Mouse (Mus musculus) lung, embryonic 14.5 days (tissue): ENCODE measurements around the gene Glt1d1. TPM values are rescaled to one million over a fixed set of nuclear protein-coding genes. Genes with fewer than 3 reads are reported as not detected.

Experiments
- ATAC-seq: fragments of 200-750 bp; cut with Nextera tagmentation; 2 replicates; pipeline ENCODE4 v1.8.0; 2017; ENCODE audit warnings: mild to moderate bottlenecking, moderate TSS enrichment, moderate library complexity; ENCODE audit not compliant: insufficient read depth
- DNase-seq: peaks from one replicate; pipeline ENCODE4 v3.0.0-alpha.2; 2015
- H3K27ac ChIP-seq: fragments of 300-500 bp; sonication (generic); 2 replicates; pipeline ENCODE4 v1.5.1; 2014; ENCODE audit warnings: low read depth, mild to moderate bottlenecking, moderate library complexity
- H3K27me3 ChIP-seq: fragments of 300-500 bp; sonication (generic); 2 replicates; pipeline ENCODE4 v1.6.1; 2014; ENCODE audit warnings: low read length, control low read depth; ENCODE audit not compliant: insufficient read depth
- H3K36me3 ChIP-seq: fragments of 300-500 bp; sonication (generic); 2 replicates; pipeline ENCODE4 v1.6.1; 2014; ENCODE audit warnings: control low read depth; ENCODE audit not compliant: insufficient read depth
- H3K4me1 ChIP-seq: fragments of 300-500 bp; sonication (generic); 2 replicates; pipeline ENCODE4 v1.6.1; 2014; ENCODE audit warnings: antibody characterized with exemption, control low read depth; ENCODE audit not compliant: insufficient read depth
- H3K4me2 ChIP-seq: fragments of 300-500 bp; sonication (generic); 2 replicates; pipeline ENCODE4 v1.6.1; 2014; ENCODE audit warnings: mild to moderate bottlenecking
- H3K4me3 ChIP-seq: fragments of 300-500 bp; sonication (generic); 2 replicates; pipeline ENCODE4 v1.5.1; 2014; ENCODE audit warnings: low read depth, low read length
- H3K9ac ChIP-seq: fragments of 300-500 bp; sonication (generic); 2 replicates; pipeline ENCODE4 v1.6.1; 2014
- H3K9me3 ChIP-seq: fragments of 300-500 bp; sonication (generic); 2 replicates; pipeline ENCODE4 v1.6.1; 2016; ENCODE audit warnings: low read depth, low read length, control low read depth
- CTCF ChIP-seq: IDR thresholded peaks from 2 replicates; pipeline ENCODE4 v1.5.1; 2016; ENCODE audit warnings: antibody characterized with exemption, low read depth
- WGBS: fragments of 180-500 bp; shearing (Covaris S2); extraction: QIAGEN DNeasy Blood & Tissue Kit; methylation state at CpG from one replicate; pipeline ENCODE4 v1.1.7; 2014; 5-methylcytosine and 5-hydroxymethylcytosine counted together
- polyA plus RNA-seq: library from polyadenylated mRNA; unstranded; fragments of >200 nt; fragmentation: Nextera tagmentation; extraction: Ambion mirVana; gene quantifications from 2 replicates; pipeline ENCODE4 v1.2.1, GENCODE M21; 2014

Gene Glt1d1
- 0.18 and 0.64 TPM in 2 replicates for polyA plus RNA-seq

DNA sequence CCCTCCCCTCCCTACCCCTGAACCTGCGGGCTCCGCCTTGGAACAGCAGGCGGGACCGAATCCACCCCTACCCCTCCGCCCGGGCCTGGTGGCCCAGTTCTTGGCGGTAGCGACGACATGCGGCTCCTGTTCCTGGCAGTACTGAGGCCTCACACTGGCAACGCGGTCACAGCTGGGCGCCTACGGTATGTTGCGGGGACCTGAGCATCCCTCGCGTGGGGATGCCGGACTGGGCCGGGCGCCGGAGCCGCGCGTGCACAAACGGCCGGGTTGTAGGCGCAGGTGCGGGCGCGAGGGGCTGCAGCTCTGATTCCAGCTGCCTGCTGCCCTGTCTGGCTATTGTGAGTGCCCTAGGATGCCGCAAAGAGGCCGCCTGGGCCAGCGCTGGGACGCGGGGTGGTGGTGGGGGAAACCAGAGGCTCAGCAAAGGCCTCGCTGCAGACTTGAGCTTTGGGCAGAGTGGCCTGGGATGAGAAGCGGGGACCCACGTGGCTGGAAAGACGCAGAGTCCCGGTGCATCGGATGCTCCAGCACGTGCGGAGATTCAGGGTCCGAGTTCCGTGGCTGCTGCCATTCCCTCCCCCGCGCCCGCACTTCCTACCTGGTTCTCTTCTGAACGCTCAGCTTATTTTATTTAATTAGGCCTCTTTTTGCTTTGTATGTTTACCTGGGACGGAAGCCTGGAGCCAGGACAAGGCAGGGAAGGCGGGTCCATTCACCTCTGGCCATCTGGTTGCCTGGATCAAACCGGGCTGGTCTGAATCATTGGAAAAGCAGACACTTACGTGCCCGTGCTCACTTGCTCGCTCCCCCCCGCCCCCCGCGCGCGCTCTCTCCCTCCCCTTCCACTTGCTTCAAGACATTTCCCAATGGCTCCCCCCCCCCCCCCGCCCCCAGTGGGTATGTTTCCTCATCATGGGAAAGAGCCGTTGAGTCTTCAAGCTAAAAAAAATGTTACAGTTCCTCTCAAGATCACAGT, at the start of gene Glt1d1, which contains the start of gene Slc15a4:
Gene Glt1d1 (plus strand): TSS at position 96 of the 979 bp plus-strand sequence.
Gene Slc15a4 (minus strand): TSS at position 731 of the 979 bp plus-strand sequence.
- no peaks in the 10 kb centered on the region for H3K4me1 ChIP-seq
- H3K9me3 ChIP-seq = no peaks in the 10 kb centered on the region
- peak within 1 kb of the TSS; percentile 41; the same call in 1 of the 2 replicates for H3K9ac ChIP-seq
- no peaks in the 10 kb centered on the region for H3K36me3 ChIP-seq
- DNase-seq = no peak
- no peak for TF ChIP-seq CTCF
- peaks cover 26% of the 10 kb centered on the region for H3K27me3 ChIP-seq
- peak within 1 kb of the TSS; percentile 40 for H3K4me3 ChIP-seq
- 1% methylated on average over 62 of the region's 62 CpGs for WGBS
- ATAC-seq = peak; percentile 69
- H3K27ac ChIP-seq = no peak within 1 kb of the TSS
- peak within 1 kb of the TSS; percentile 74 for H3K4me2 ChIP-seq

DNA sequence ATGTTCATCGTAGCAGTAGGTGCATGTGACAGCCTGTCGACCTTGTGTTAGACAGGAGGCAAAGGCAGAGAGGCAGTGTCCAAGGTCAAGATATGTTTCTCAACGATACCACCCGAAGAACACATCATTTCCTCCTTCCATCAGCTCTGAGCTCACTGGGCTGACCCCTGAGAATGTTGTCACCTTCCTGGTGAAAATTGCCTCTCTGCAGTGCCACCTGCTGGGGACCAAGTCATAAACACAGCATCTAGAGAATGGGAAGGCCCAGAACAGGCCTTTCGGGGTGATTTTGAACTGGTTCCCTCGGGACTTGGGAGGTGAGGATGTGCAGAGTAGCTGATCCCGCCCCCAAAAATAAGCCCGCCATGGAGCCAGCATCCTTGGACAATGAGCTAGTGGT, 48.4 kb upstream of the Glt1d1 start:
- no peaks in the 10 kb centered on the region for H3K9me3 ChIP-seq
- H3K4me3 ChIP-seq = no peak overlapping the region
- no peak overlapping the region for H3K9ac ChIP-seq
- TF ChIP-seq CTCF = peak; percentile 41
- no peak for ATAC-seq
- no peak overlapping the region for H3K4me2 ChIP-seq
- 0 out of 2 replicates have a peak, but pooled peaks cover 2% of the 10 kb centered on the region for H3K4me1 ChIP-seq
- no peaks in the 10 kb centered on the region for H3K27me3 ChIP-seq
- no peak overlapping the region for H3K27ac ChIP-seq
- H3K36me3 ChIP-seq = no peaks in the 10 kb centered on the region
- peak; percentile 19 for DNase-seq
- 80% methylated on average over 8 of the region's 8 CpGs for WGBS

DNA sequence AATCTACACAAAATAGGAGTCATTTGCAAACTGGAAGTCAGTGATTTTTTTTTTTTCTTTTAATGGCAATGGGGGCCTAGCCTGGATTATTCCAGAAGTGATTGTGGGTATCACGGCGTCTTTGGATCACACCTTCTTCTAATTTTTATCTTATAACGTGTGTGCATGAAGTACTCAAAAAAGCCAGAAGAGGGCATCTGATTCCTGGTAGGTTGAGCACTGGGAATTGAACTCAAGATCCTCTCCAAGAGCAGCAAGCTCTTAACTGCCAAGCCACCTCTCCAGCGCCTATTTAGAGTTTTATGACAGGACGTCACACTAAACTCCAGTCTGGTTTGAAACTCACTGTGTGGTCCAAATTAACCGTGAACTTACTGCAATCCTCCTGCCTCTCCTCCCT, 44.2 kb upstream of the Glt1d1 start:
- DNase-seq = peak; percentile 41
- H3K36me3 ChIP-seq = peaks cover 8% of the 10 kb centered on the region; the same call in 1 of the 2 replicates
- H3K4me1 ChIP-seq = no peaks in the 10 kb centered on the region
- no peak overlapping the region for H3K4me3 ChIP-seq
- WGBS = 69% methylated on average over 6 of the region's 6 CpGs
- H3K9me3 ChIP-seq = no peaks in the 10 kb centered on the region
- H3K4me2 ChIP-seq = no peak overlapping the region
- no peak for TF ChIP-seq CTCF
- no peak overlapping the region for H3K9ac ChIP-seq
- no peaks in the 10 kb centered on the region for H3K27me3 ChIP-seq
- no peak for ATAC-seq
- no peak overlapping the region for H3K27ac ChIP-seq

DNA sequence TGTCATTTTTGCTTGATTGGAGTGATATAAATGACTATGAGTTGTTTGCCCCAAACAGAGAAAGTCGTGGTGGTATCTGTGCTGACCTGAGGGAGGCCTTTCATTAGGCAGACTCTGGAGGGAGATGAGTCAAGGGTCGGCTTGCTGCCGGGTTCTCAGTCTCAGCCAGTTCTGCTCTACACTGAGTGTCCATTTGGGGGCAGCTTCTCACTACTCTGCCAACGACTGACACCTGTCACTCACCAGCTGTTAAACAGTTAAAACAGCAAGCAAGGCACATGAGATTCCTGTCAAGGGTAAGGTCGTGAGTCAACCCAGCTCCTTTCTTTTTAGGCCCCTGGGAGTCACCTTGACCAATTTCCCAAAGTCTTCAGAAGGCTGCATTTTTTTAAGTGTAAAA, 39.7 kb upstream of the Glt1d1 start:
- H3K9ac ChIP-seq = no peak overlapping the region
- H3K9me3 ChIP-seq = no peaks in the 10 kb centered on the region
- H3K4me1 ChIP-seq = no peaks in the 10 kb centered on the region
- no peak overlapping the region for H3K27ac ChIP-seq
- H3K27me3 ChIP-seq = no peaks in the 10 kb centered on the region
- ATAC-seq (no peak), DNase-seq (no peak)
- H3K4me2 ChIP-seq = no peak overlapping the region
- no peak overlapping the region for H3K4me3 ChIP-seq
- 67% methylated on average over 5 of the region's 5 CpGs for WGBS
- H3K36me3 ChIP-seq = peaks cover 52% of the 10 kb centered on the region
- no peak; the same call in 1 of the 2 replicates for TF ChIP-seq CTCF

DNA sequence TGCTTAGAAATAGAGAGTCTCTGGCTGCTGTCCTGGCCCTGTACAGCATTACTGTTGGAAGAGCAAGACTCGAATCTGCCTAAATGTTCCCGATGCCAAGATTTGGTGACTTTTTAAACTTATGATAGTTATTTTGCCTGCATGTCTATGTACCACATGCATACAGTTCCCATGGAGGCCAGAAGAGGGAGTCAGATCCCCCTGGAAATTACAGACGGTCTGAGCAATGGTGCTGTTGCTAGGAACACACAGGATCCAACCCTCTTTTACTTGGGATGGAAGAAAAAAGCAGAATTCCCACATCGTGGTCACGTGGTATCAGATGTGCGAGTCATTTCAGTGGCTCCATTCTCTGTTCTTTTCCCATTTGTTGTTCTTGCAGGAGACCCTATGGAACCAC, 39.2 kb upstream of the Glt1d1 start:
- DNase-seq = peak; percentile 46
- TF ChIP-seq CTCF = peak; percentile 56
- no peaks in the 10 kb centered on the region for H3K4me1 ChIP-seq
- H3K36me3 ChIP-seq = peaks cover 56% of the 10 kb centered on the region
- 77% methylated on average over 6 of the region's 6 CpGs for WGBS
- H3K4me2 ChIP-seq = no peak overlapping the region
- no peak for ATAC-seq
- no peak overlapping the region for H3K27ac ChIP-seq
- no peaks in the 10 kb centered on the region for H3K9me3 ChIP-seq
- H3K27me3 ChIP-seq = no peaks in the 10 kb centered on the region
- H3K9ac ChIP-seq = no peak overlapping the region
- H3K4me3 ChIP-seq = no peak overlapping the region

DNA sequence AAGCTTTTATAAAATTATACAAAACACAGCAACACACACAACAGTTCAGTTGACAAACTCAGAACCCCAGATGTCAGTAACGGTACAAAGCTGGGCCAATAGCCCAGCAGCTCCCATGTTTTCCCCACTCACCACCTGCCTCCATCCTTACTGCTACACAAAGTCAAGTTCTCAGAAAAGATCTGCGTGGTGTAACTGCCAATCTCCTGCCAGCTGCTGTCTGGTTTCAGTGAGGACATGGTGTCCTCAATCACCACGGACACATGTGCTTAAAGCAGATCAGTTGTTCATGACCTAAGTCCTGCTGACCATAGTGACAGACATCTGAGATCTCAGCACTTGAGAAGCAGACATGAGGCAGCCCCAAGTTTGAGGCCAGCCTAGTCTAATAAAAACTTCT, 36.4 kb upstream of the Glt1d1 start:
- no peaks in the 10 kb centered on the region for H3K27me3 ChIP-seq
- H3K9ac ChIP-seq = no peak overlapping the region
- no peak overlapping the region for H3K27ac ChIP-seq
- WGBS = 88% methylated on average over 3 of the region's 3 CpGs
- peaks cover 84% of the 10 kb centered on the region for H3K36me3 ChIP-seq
- ATAC-seq (no peak), DNase-seq (no peak)
- H3K4me2 ChIP-seq = no peak overlapping the region
- H3K4me3 ChIP-seq = no peak overlapping the region
- no peaks in the 10 kb centered on the region for H3K9me3 ChIP-seq
- TF ChIP-seq CTCF = no peak
- H3K4me1 ChIP-seq = no peaks in the 10 kb centered on the region

DNA sequence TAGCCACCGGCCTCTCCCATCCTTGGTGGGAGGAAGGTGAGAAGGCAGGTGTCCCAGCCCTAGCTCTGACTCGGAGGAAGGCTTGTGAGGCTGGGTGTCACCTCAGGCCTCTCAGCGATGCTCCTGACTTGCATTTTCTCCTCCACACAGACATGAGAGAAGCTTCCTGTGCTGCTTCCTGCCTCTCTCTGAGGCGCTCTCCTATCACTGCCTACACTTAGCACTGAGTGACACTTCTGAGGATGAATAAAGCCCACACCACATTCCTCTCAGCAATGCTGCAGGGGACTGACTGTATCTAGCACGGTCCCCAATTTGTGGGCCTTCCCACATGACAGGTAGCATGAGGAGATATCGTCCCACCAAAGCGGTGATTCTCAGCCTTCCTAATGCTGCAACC, 35.2 kb upstream of the Glt1d1 start:
- no peak for ATAC-seq
- Histone ChIP-seq H3K27me3 (no peaks in the 10 kb centered on the region), H3K9me3 (no peaks in the 10 kb centered on the region), H3K27ac (no peak overlapping the region), H3K4me2 (no peak overlapping the region), H3K4me1 (no peaks in the 10 kb centered on the region), H3K36me3 (peaks cover 95% of the 10 kb centered on the region), H3K9ac (no peak overlapping the region), H3K4me3 (no peak overlapping the region)
- no peak for DNase-seq
- TF ChIP-seq CTCF = no peak
- WGBS = 88% methylated on average over 7 of the region's 7 CpGs
